Mouse (Mus musculus) erythroblast, embryonic 14.5 days (primary cell): ENCODE data around the gene Dcakd. TPM values are rescaled to one million over a fixed set of nuclear protein-coding genes. Genes with fewer than 3 reads are reported as not detected.

ENCODE experiments used
- H3K27me3 ChIP-seq: 2 replicates; pipeline ENCODE4 v1.6.1; 2012; ENCODE audit warnings: inconsistent platforms; ENCODE audit not compliant: control insufficient read depth
- H3K36me3 ChIP-seq: 2 replicates; pipeline ENCODE4 v1.6.1; 2012; ENCODE audit warnings: mild to moderate bottlenecking, inconsistent platforms; ENCODE audit not compliant: control insufficient read depth
- H3K4me1 ChIP-seq: 2 replicates; pipeline ENCODE4 v1.6.1; 2012; ENCODE audit warnings: inconsistent platforms; ENCODE audit not compliant: control insufficient read depth
- H3K4me3 ChIP-seq: replicated peaks from 2 replicates; pipeline ENCODE3; 2012; ENCODE audit warnings: moderate library complexity, mild to moderate bottlenecking, inconsistent platforms
- H3K9me3 ChIP-seq: 2 replicates; pipeline ENCODE4 v1.6.1; 2012; ENCODE audit warnings: low read length, inconsistent platforms, mixed read lengths; ENCODE audit not compliant: control insufficient read depth
- GATA1 ChIP-seq: IDR thresholded peaks from 2 replicates; pipeline ENCODE4 v1.6.1; 2012; ENCODE audit warnings: low read length, inconsistent platforms, mixed read lengths
- TAL1 ChIP-seq: IDR thresholded peaks from 3 replicates; pipeline ENCODE4 v1.6.1; 2012; ENCODE audit warnings: low read length, inconsistent platforms, mixed read lengths
- polyA plus RNA-seq: library from polyadenylated mRNA; stranded (reverse); fragments of >175 nt; gene quantifications from 2 replicates; pipeline ENCODE4 v1.2.3, GENCODE M21; 2012

Dcakd gene
- polyA plus RNA-seq, 1 experiment: 2.1 TPM

DNA sequence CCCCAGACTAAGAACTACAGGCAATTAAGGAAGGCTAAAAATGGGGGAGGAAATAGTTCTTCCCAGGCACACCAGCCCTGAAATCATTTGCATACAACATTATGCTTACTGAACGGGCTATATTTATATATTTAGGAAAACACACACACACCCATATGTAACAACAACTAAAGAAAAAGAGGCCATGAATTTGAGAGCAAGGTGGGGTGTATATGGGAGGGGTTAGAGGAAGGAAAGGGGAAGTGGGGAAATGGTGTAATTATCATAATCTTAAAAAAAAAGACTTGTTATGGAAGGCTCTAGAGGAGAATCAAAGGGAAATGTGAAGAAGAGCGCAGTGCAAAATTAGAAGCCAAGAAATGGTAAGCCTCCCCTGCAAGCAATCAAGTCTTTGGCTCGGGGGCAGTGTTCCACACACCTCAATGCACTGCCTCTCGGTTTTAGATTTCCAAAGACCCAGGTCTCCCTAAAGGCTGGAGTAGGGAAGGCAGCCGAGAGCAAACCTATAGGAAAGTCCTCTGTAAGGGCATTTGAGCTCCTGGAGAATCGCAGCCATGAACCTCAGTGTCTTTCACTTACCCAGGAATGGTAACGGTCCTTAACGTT, 460 bp downstream of the Dcakd start:
- Histone ChIP-seq H3K4me1 (peaks cover 47% of the 10 kb centered on the region), H3K9me3 (no peaks in the 10 kb centered on the region), H3K4me3 (peak overlapping the region; percentile 70), H3K27me3 (no peaks in the 10 kb centered on the region), H3K36me3 (peaks cover 54% of the 10 kb centered on the region)
- TF ChIP-seq TAL1 (no peak), GATA1 (no peak)

DNA sequence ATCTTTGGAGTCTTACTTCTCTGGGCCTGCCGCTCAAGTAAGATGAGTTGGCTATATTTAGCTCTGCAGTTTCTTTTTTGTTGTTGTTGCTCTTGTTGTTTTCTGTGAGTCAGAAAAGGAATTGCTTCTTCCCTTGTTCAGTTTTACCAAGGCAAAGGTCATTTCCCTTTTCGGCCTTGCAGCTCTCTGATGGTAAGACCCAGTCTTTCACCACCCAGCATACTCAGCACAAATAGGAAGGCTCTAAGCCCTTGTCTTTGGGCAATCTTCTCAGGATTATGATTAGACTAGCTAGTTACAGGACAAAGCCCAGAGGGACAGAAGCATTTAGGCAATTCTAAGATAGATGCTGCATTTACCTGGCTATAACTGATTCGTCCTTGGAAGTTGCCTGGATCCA, 1.2 kb downstream of the Dcakd start:
- H3K9me3 ChIP-seq: no peaks in the 10 kb centered on the region
- H3K4me3 ChIP-seq: peak overlapping the region; percentile 70
- no peaks in the 10 kb centered on the region for H3K27me3 ChIP-seq
- peaks cover 54% of the 10 kb centered on the region for H3K36me3 ChIP-seq
- H3K4me1 ChIP-seq: peaks cover 44% of the 10 kb centered on the region
- TF ChIP-seq TAL1 (no peak), GATA1 (no peak)

DNA sequence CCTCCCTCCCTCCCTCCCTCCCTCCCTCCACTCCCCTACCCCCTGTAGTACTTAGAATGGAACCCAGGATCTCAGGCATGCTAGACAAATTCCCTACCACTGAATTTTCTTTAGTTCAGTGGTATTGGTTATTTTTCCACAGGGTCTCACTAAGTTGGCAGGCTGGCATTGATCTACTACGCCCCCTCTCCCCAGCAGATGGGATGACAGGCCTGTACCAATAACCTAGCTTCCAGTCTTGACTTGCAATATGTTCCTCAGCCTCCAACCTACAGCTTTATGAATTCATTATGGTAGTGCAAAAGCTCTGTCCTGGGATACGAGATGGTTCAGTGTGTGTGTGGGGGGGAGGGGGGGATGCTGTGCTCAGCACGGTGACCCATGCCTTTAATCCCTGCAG, 4.2 kb downstream of the Dcakd start:
- Histone ChIP-seq H3K4me3 (no peak overlapping the region), H3K4me1 (peaks cover 21% of the 10 kb centered on the region), H3K9me3 (no peaks in the 10 kb centered on the region), H3K27me3 (no peaks in the 10 kb centered on the region), H3K36me3 (peaks cover 45% of the 10 kb centered on the region)
- no peak for TF ChIP-seq TAL1
- no peak for TF ChIP-seq GATA1

DNA sequence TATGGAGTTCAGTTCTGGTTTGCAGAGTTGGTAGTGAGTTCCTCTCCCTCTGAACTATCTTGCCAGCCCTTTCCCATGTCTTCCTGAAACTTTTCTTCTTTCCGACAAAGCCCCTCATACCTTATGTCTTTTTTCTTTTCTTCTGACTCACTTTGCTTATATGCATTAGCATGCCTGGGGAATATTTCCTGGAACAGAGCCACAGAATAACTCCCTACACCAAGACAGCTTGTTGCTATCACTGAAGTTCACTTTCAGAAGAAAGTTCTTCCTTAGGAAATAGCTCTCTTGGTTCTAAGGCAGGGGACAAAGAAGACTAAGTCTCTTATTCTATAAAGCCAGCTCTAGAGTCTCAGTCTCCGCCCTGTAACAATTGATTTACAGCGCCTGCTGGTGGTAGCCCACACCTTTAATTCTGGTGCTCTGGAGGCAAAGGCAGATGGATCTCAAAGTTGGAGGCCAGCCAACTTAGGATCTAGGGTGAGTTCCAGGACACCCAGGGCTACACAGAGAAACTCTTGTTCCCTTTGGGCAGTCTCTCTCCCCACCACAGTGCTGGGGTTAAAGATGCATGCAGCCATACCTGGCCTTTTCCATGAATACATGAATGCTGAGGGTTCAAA, 7.3 kb downstream of the Dcakd start:
- Histone ChIP-seq H3K36me3 (peaks cover 38% of the 10 kb centered on the region), H3K27me3 (no peaks in the 10 kb centered on the region), H3K9me3 (no peaks in the 10 kb centered on the region), H3K4me1 (peaks cover 20% of the 10 kb centered on the region), H3K4me3 (no peak overlapping the region)
- TF ChIP-seq GATA1 (no peak), TAL1 (no peak)

DNA sequence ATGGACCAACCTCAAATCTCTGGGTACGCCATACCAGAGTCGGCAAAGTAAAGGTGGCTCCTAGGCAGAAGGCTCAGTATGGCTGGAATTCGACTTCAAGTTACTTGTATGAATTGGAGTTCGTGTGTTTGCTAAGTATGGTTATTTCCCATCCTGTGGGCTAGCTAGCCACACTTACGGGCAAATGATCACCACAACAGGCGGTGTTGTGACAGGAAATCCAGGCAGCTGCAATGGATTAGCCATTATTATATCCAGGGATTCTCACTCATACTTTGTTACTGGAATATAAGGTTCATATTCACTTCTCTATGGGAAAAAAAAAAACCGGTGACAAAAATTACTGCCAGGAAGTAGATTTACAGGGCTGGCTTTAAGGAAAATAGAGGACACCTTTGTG, 8.8 kb downstream of the Dcakd start:
- H3K9me3 ChIP-seq: no peaks in the 10 kb centered on the region
- peaks cover 25% of the 10 kb centered on the region for H3K36me3 ChIP-seq
- H3K4me1 ChIP-seq: peaks cover 25% of the 10 kb centered on the region
- no peaks in the 10 kb centered on the region for H3K27me3 ChIP-seq
- no peak overlapping the region for H3K4me3 ChIP-seq
- no peak for TF ChIP-seq TAL1
- TF ChIP-seq GATA1: no peak

DNA sequence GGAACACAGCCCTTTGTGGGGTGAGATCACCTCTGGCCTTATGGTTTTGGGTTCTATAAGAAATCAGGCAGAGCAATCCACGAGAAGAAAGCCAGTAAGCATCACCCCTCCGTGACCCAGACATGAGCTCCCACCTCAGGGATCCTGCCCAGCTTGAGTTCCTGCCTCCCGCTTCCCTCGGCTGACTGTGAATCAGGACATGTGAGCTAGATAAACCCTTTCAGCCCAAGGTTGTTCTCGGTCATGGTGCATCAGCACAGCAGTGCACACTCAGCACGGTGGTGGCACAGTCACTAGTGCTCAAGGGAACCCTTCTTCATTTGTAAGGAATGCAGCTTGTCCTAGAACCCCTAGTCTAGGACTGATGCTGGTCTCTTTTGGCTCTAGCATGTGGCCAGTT, 9.3 kb downstream of the Dcakd start:
- TF ChIP-seq TAL1 (no peak), GATA1 (no peak)
- Histone ChIP-seq H3K4me3 (no peak overlapping the region), H3K27me3 (no peaks in the 10 kb centered on the region), H3K36me3 (peaks cover 23% of the 10 kb centered on the region), H3K9me3 (no peaks in the 10 kb centered on the region), H3K4me1 (peaks cover 25% of the 10 kb centered on the region)

DNA sequence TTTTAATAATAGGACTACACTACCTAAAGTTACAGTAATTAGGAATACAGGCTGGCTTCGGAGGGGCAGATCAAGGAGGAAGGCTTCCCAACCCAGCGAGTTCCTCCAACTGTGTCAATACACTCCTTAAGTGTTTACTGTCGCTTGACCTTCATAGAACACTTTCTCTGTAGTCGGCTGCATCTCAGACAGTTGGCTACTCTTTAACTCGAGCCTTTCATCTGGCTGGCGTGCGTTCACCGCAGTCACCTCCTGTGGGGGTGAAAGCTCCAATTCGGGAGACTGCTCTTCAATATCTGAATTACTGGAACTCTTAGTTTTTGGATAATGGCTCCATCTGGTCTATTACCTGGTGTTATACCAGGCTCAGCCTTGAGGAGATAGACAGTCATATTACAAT, 10.5 kb downstream of the Dcakd start:
- peaks cover 25% of the 10 kb centered on the region for H3K4me1 ChIP-seq
- no peak for TF ChIP-seq GATA1
- no peak for TF ChIP-seq TAL1
- peaks cover 3% of the 10 kb centered on the region for H3K9me3 ChIP-seq
- no peaks in the 10 kb centered on the region for H3K27me3 ChIP-seq
- peaks cover 21% of the 10 kb centered on the region for H3K36me3 ChIP-seq
- no peak overlapping the region for H3K4me3 ChIP-seq

DNA sequence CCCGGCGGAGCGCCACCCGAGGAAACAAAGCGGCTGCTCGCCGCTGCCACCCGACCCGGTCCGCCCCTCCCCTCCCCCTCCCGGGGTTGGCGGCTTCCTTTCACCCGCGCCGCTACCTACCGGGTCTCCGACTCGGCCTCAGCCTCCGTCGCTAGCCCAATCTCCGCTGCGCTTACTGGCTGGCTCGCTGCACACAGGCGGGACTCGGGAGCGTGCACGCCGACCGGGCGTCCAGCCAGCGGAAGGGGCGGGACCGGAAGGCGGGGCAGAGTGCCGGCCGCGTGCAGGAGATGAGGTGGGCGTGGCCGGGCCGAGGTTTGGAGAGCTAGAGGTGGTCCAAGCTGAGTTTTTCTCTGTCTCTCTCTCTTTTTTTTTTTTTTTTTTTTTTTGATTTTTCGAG, 11.2 kb downstream of the Dcakd start:
- peaks cover 3% of the 10 kb centered on the region for H3K9me3 ChIP-seq
- H3K36me3 ChIP-seq: peaks cover 13% of the 10 kb centered on the region
- TF ChIP-seq TAL1 (no peak), GATA1 (no peak)
- H3K27me3 ChIP-seq: no peaks in the 10 kb centered on the region
- peaks cover 22% of the 10 kb centered on the region for H3K4me1 ChIP-seq
- H3K4me3 ChIP-seq: peak overlapping the region; percentile 86

DNA sequence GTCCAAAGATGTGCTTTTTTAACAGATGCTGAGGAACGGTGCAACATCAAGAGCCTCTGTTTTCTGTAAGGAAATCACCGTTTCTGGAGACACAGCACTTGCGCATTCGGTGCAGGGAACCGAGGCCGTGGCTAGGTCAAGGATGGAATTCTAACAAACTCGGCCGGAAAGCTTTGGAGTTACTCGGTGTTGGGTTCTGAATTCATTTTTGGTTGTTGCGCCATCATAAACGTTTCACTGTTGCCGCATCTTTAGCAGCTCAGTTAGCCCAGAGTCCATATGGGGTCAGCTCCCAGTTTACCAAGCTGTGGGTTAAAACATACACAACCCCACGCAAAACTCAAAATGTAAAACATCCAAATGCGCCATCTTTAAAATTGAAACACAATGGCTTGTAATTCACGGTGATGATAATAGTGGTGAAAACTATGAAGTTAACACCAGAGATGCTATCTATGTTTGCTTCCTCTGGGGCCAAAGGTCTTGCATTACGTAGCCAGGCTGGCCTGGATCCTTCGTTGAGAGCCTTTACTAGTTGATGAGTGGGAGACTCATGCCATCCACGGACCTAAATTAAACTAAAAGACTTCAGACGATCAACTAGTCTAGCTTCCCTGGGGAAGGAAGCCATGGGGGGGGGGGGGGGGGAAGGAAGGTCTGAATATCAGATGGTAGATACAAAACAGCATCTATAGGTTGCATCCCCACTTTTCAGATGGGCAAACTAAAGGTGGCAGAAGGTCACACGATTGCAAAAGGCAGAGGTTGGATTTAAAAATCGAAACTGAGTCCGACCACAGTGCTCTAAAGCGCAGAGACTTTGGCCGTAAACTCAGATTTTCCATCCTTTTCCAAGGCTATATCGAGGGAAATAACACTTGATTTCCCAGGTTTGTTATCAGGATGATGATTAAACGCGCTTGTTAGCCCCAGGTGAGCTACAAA, 12.0 kb downstream of the Dcakd start:
- peak overlapping the region; percentile 86 for H3K4me3 ChIP-seq
- no peaks in the 10 kb centered on the region for H3K27me3 ChIP-seq
- peaks cover 10% of the 10 kb centered on the region for H3K36me3 ChIP-seq
- peaks cover 21% of the 10 kb centered on the region for H3K4me1 ChIP-seq
- TF ChIP-seq TAL1 (no peak), GATA1 (no peak)
- H3K9me3 ChIP-seq: peaks cover 3% of the 10 kb centered on the region
